Comparison of ENCODE assay signal across 11 mouse cellular contexts in the genomic region with DNA sequence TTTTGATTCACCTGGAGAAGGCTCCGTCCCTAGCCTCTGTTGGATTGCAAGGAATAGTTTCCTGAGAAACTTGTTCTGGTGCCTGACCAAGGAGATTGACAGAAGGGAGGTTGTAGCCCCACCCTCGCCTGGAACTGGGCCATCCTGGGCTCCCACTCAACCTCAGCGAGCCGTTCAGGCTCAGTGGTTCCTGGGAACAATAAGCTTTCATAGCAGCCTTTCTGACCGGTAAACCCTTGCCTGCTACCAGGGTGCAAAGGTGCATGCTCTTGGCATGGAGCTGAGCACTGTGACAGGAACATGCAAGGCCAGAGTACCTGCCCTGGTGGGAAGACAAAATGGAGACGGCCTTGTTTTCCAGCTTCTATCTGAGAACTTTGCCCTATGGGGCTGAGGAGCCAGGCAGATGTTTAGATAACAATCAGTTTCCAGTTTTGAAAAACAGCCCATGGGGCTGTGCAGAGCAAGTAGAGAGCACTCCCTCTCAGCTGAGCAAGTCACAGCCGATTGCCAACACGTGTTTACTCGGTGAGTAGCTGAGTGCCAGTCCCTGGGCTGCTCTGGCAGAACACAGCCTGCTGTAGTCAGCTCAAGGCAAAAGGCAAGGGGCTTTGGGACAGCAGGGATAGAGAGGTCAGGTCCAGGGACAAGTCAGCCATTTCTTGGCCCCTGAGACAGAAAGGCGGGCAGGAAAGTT. TPM values are rescaled to one million over a fixed set of nuclear protein-coding genes. Genes with fewer than 3 reads are reported as not detected.
DNase-seq lines count a peak whose midpoint lies in the region; ATAC-seq and TF ChIP-seq lines count a peak whose summit lies in the region.
"Had no signal": no experiment of that assay in that cellular context is flagged by ENCODE, and none has a peak within 500 bp of the region (broad histone marks: within the 10 kb centered on the region; RNA-seq: fewer than 3 reads in every experiment).

No protein-coding gene starts in this region.

- peak; percentile 60 for DNase-seq in forebrain, embryonic 14.5 days (ENCODE audit: low spot score)
- no peak for DNase-seq in forebrain, embryonic 11.5 days (ENCODE audit: low spot score)
- peak; percentile 84 for DNase-seq in Muller cell, postnatal 12 days (ENCODE audit: inconsistent ontology term)
- peak; percentile 42 for DNase-seq in gastrocnemius, postnatal 25 days
- peak; percentile 98 for DNase-seq in kidney, adult 9 months
- DNase-seq in lung, embryonic 14.5 days = peak; percentile 50
- peak; percentile 51 to 54 for DNase-seq in thymus, postnatal 10 days (ENCODE audit: low spot score in 2 of 2)
- no peak for DNase-seq in neural tube, embryonic 10.5 days (ENCODE audit: extremely low spot score, low spot score)

- no peaks in the 10 kb centered on the region for H3K9me3 ChIP-seq in forebrain, embryonic 14.5 days (replicated peaks; ENCODE audit: control insufficient read depth, low read length)
- H3K9me3 ChIP-seq in forebrain, embryonic 11.5 days (ENCODE audit: control insufficient read depth, low read length) = no peaks in the 10 kb centered on the region
- H3K9me3 ChIP-seq in lung, embryonic 14.5 days (ENCODE audit: low read depth, low read length) = no peaks in the 10 kb centered on the region
- H3K9me3 ChIP-seq: G1E had no signal

- no peak for TF ChIP-seq CTCF in lung, embryonic 14.5 days (IDR thresholded peaks at IDR 0.05; ENCODE audit: low read depth)

- H3K4me2 ChIP-seq in forebrain, embryonic 14.5 days (ENCODE audit: low read length) = no peak overlapping the region
- no peak overlapping the region for H3K4me2 ChIP-seq in forebrain, embryonic 11.5 days (ENCODE audit: low read depth, low read length, severe bottlenecking)
- H3K4me2 ChIP-seq in lung, embryonic 14.5 days = no peak overlapping the region

- H3K4me3 ChIP-seq in forebrain, embryonic 14.5 days (ENCODE audit: low read depth, low read length) = no peak overlapping the region
- no peak overlapping the region for H3K4me3 ChIP-seq in forebrain, embryonic 11.5 days (ENCODE audit: low read depth, low read length)
- no peak overlapping the region for H3K4me3 ChIP-seq in lung, embryonic 14.5 days (ENCODE audit: low read depth, low read length)

- no peak overlapping the region for H3K27ac ChIP-seq in forebrain, embryonic 14.5 days (ENCODE audit: low read depth, low read length)
- H3K27ac ChIP-seq in forebrain, embryonic 11.5 days (ENCODE audit: low read depth, low read length) = no peak overlapping the region
- H3K27ac ChIP-seq in lung, embryonic 14.5 days (ENCODE audit: low read depth) = no peak overlapping the region

- no peaks in the 10 kb centered on the region for H3K36me3 ChIP-seq in forebrain, embryonic 14.5 days (ENCODE audit: control insufficient read depth, insufficient read depth, low read length)
- no peaks in the 10 kb centered on the region for H3K36me3 ChIP-seq in forebrain, embryonic 11.5 days (ENCODE audit: control insufficient read depth, insufficient read depth, low read length)
- no peaks in the 10 kb centered on the region for H3K36me3 ChIP-seq in lung, embryonic 14.5 days (ENCODE audit: insufficient read depth)
- H3K36me3 ChIP-seq: G1E had no signal

- H3K4me1 ChIP-seq in forebrain, embryonic 14.5 days (ENCODE audit: control insufficient read depth, insufficient read depth, low read length) = peaks cover 9% of the 10 kb centered on the region; the same call in 1 of the 2 replicates
- 0 out of 2 replicates have a peak, but pooled peaks cover 2% of the 10 kb centered on the region for H3K4me1 ChIP-seq in forebrain, embryonic 11.5 days (replicated peaks; ENCODE audit: control insufficient read depth, insufficient read depth, low read length)
- H3K4me1 ChIP-seq in lung, embryonic 14.5 days (ENCODE audit: insufficient read depth) = no peaks in the 10 kb centered on the region

- no peak overlapping the region for H3K9ac ChIP-seq in forebrain, embryonic 14.5 days (ENCODE audit: low read length)
- no peak overlapping the region for H3K9ac ChIP-seq in forebrain, embryonic 11.5 days (ENCODE audit: low read length)
- H3K9ac ChIP-seq in lung, embryonic 14.5 days = no peak overlapping the region

- peak; percentile 35; the same call in 1 of the 2 replicates for ATAC-seq in forebrain, embryonic 14.5 days
- ATAC-seq in forebrain, embryonic 11.5 days (replicated peaks; ENCODE audit: low FRiP score) = no peak
- 0 out of 2 replicates have a peak, but pooled peaks have one; percentile 23 for ATAC-seq in lung, embryonic 14.5 days (ENCODE audit: insufficient read depth)

- H3K27me3 ChIP-seq in forebrain, embryonic 14.5 days (replicated peaks; ENCODE audit: control insufficient read depth, insufficient read depth, low read length) = peaks cover 6% of the 10 kb centered on the region
- peaks cover 8% of the 10 kb centered on the region; the same call in 1 of the 2 replicates for H3K27me3 ChIP-seq in forebrain, embryonic 11.5 days (ENCODE audit: control insufficient read depth, insufficient read depth, low read length)
- H3K27me3 ChIP-seq in lung, embryonic 14.5 days (ENCODE audit: insufficient read depth, low read length) = peaks cover 23% of the 10 kb centered on the region

- WGBS in forebrain, embryonic 14.5 days = 62% methylated on average over 10 of the region's 10 CpGs
- 84% methylated on average over 10 of the region's 10 CpGs for WGBS in forebrain, embryonic 11.5 days
- WGBS in lung, embryonic 14.5 days = 48% methylated on average over 10 of the region's 10 CpGs

RNA-seq across cellular contexts. Expression of a gene that starts 1.2 kb away (rescaled TPM):
- polyA plus RNA-seq in forebrain, embryonic 14.5 days (2014; fragmentation: Nextera tagmentation; extraction: Ambion mirVana) = 0.22 TPM in 1 of 2 replicates, not detected in the other
- polyA plus RNA-seq in forebrain, embryonic 11.5 days (2014; fragmentation: Nextera tagmentation; extraction: Ambion mirVana) = 0.12 TPM in 1 of 2 replicates, not detected in the other
- 1 to 10 TPM in 1 of 2 experiments, under 1 TPM in 1; 0.18 to 1.3 TPM for total RNA-seq in gastrocnemius, postnatal 25 days (2021)
- polyA plus RNA-seq in lung, embryonic 14.5 days (2014; fragmentation: Nextera tagmentation; extraction: Ambion mirVana) = 0.78 and 1.1 TPM in 2 replicates
- polyA plus RNA-seq: erythroblast, embryonic 14.5 days; G1E; neural tube, embryonic 11.5 days had no signal

RNA-seq across cellular contexts. Expression of a gene that starts 1.3 kb away (rescaled TPM):
- polyA plus RNA-seq in forebrain, embryonic 14.5 days (2014; fragmentation: Nextera tagmentation; extraction: Ambion mirVana) = 0.94 and 0.95 TPM in 2 replicates
- polyA plus RNA-seq in forebrain, embryonic 11.5 days (2014; fragmentation: Nextera tagmentation; extraction: Ambion mirVana) = 0.80 and 1.5 TPM in 2 replicates
- total RNA-seq in gastrocnemius, postnatal 25 days (2021) = under 1 TPM in 1 of 2 experiments, not detected in 1; 0.19 TPM
- polyA plus RNA-seq in lung, embryonic 14.5 days (2014; fragmentation: Nextera tagmentation; extraction: Ambion mirVana) = 1.3 TPM in 2 replicates
- polyA plus RNA-seq: erythroblast, embryonic 14.5 days; G1E had no signal

RNA-seq across cellular contexts. Expression of a gene that starts 31.9 kb away (rescaled TPM):
- 66.1 and 75.8 TPM in 2 replicates for polyA plus RNA-seq in forebrain, embryonic 14.5 days (2014; fragmentation: Nextera tagmentation; extraction: Ambion mirVana)
- 81.2 and 82.6 TPM in 2 replicates for polyA plus RNA-seq in forebrain, embryonic 11.5 days (2014; fragmentation: Nextera tagmentation; extraction: Ambion mirVana)
- total RNA-seq in gastrocnemius, postnatal 25 days (2021) = 10 to 100 TPM; 28.1 to 29.8 TPM
- polyA plus RNA-seq in lung, embryonic 14.5 days (2014; fragmentation: Nextera tagmentation; extraction: Ambion mirVana) = 56.6 and 59.4 TPM in 2 replicates

RNA-seq across cellular contexts. Expression of a gene that starts 41.9 kb away (rescaled TPM):
- 389 and 423 TPM in 2 replicates for polyA plus RNA-seq in forebrain, embryonic 14.5 days (2014; fragmentation: Nextera tagmentation; extraction: Ambion mirVana)
- polyA plus RNA-seq in forebrain, embryonic 11.5 days (2014; fragmentation: Nextera tagmentation; extraction: Ambion mirVana) = 230 and 249 TPM in 2 replicates
- total RNA-seq in gastrocnemius, postnatal 25 days (2021) = 10 to 100 TPM; 61.2 to 65.4 TPM
- 189 and 209 TPM in 2 replicates for polyA plus RNA-seq in lung, embryonic 14.5 days (2014; fragmentation: Nextera tagmentation; extraction: Ambion mirVana)

Comparison
In these comparisons a context has a peak if more than half of its experiments do, and no peak if none do; other contexts are left out.
1. DNase-seq: peak in forebrain, embryonic 14.5 days (single experiment), Muller cell, postnatal 12 days (single experiment), gastrocnemius, postnatal 25 days (single experiment), kidney, adult 9 months (single experiment), lung, embryonic 14.5 days (single experiment) and thymus, postnatal 10 days (2 of 2); none in forebrain, embryonic 11.5 days (single experiment) and neural tube, embryonic 10.5 days (single experiment).